Mouse (Mus musculus) monocyte, adult 5-6 weeks (primary cell): ENCODE results near the gene Gm4969. TPM values are rescaled to one million over a fixed set of nuclear protein-coding genes. Genes with fewer than 3 reads are reported as not detected.

Experiments
- ATAC-seq: fragments of 153-309, 156-312 bp; replicated peaks from 2 replicates; pipeline ENCODE4 v1.8.0; 2017; ENCODE audit warnings: mild to moderate bottlenecking; ENCODE audit not compliant: low TSS enrichment, insufficient number of reproducible peaks, severe bottlenecking, poor library complexity, low FRiP score
- total RNA-seq: library from RNA; stranded (forward); fragments of 200-1000, 200-491, 200-594 nt; gene quantifications from 3 replicates; pipeline ENCODE4 v1.2.3, GENCODE M21; 2017

The Gm4969 gene
- total RNA-seq, 1 experiment from 2014 or later: not detected

DNA sequence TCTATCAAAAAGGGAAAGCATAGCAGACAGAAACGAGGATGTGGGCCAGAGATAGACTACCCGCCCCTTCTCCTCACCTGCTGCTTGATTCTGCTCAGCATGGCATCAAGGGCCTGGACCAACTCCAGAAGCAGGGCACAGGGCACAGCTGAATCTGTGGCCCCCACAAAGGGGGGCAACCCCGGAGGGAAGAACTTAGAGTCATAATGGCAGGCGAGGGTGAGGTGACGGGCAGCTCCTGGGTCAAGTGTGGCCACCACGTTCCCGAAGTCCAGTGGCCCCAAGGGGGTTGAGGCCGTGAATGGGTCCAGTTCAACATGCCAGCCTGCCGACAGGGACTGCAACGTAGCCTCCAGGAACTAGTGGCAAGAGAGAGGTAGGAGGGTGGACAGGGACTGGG lies 28.6 kb upstream of the Gm4969 start:
- no peak for ATAC-seq

DNA sequence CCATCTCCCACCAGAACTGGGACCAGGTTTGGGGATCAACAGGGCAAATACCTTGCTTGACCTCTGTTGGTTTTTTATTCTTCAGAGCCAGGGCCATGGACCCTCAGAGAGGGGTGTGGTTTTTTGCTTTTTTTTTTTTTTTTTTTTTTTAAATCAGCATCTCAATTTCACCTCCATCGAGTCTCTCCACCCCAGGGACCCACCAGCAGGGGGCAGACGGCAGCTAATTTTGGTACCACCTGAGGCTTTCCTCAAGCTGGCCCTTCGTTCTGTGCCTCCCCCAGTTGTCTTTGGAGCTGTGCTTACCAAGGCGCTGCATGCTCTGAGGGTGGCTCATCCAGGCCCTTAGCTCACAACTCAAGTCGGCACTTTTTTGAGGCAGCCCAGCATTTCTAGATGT lies 19.2 kb upstream of the Gm4969 start:
- no peak for ATAC-seq

DNA sequence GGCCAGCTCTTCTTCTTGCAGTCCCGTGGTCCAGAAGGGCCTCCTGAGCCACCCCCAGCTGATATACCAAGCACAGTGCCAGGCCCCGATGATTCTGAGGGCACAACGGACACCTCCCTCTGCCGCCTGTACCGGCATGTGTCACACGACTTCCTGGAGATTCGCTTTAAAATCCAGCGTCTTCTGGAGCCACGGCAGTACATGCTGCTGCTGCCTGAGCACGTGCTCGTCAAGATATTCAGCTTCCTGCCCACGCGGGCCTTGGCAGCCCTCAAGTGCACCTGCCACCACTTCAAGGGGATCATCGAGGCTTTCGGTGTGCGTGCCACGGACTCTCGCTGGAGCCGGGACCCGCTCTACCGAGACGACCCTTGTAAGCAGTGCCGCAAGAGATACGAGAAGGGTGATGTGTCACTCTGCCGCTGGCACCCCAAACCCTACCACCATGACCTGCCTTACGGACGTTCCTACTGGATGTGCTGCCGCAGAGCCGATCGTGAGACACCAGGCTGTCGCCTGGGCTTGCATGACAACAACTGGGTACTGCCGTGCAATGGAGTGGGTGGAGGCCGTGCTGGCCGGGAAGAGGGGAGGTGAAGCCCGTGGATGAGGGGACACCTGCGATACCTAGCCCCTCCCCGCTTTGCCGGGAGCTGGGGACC lies 18.6 kb upstream of the Gm4969 start:
- no peak for ATAC-seq

DNA sequence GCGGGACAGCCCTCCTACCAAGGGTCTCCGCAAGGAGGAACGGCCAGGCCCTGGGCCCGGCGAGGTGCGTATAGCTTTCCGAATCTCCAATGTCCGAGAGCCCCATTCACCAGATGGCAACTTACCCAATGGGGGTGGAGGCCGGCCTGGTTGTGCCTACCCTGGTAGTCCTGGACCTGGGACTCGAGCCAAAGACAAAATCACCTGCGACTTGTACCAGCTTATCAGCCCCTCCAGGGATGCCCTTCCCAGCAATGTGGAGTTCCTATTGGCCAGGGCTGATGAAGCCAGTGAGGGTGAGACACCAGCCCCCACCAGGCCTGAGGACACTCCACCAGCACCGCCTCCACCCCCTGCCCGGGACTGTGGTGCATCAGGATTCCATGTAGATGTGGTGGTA lies 18.0 kb upstream of the Gm4969 start:
- no peak for ATAC-seq

DNA sequence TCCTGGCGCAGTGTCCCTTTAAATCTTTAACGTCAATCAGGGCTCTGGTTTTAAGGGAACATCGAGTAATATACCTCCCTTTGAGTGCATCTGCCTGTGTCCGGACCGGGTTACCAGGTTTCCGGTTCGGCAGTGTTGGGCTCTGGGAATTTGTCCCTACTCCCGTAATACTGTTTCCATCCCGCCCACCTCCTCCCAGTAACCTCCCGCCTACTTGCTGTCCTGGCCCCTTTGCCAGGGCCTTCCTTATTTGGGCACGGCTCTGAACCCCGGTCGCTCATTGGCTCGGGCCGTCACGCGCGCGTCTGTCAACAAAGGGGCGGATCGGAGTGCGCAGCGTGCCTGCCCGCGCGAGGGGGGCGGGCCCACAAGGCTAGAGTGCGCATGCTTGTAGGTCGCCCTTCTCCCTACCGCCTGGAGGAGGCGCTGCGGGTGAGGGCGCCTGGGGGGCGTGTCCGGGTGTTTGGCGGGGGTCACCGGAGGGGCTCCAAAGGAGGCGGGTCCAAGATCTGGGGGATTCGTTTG lies 13.2 kb upstream of the Gm4969 start:
- peak; percentile 92 for ATAC-seq

DNA sequence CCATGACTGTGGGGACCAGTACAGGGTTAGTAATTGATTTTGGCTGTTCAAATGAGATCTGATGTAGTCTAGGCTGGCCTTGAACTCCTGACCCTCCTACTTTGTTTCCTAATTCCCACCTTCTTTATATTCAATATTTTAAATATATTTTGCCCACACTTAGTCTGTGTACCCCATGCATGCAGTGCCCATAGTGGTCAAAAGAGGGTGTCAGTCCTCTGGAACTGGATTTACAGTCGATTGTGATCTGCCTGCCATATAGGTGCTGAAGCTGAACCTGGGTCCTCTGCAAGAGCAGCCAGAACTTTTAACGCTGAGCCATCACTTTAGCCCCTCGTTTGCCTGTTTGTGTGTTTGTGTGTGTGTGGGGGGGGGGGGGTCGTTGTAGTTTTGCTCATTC lies 12.5 kb upstream of the Gm4969 start:
- no peak for ATAC-seq

DNA sequence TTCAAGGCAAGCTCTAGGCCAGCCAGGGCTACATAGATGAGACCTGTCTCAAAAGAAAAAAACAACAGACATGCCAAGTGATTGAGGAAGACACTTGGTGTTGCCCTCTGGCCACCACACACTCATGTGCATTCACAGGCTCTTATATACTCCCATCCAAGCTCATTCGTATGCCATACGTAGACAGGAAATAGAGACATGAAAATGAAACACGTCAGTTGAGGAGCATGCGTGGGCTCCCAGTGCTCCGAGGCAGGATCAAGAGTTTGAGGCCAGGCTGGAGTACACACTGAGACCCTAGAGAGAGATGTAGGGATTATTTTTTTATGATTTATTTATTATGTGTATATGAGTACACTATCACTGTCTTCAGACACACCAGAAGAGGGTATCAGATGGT lies 11.2 kb upstream of the Gm4969 start:
- no peak for ATAC-seq

DNA sequence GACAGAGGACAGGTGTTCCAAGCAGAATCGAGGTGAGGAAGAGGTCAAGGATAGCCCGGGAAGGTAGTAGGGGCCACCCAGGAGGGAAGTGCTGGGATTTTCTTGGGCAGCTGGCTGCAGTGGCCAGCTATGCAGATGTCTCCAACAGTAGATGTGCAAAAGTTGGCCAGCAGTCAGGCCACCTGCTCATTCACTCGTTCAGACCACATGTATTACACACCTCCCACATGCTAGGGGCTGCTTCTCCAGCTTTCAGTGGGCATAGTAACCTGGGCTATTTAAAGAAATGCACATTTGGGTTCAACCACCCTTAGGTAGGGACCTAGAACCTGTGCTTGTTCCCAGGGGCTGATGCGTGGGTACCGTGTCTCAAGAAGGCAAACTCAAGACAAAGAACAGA lies 9.6 kb upstream of the Gm4969 start:
- ATAC-seq: no peak

DNA sequence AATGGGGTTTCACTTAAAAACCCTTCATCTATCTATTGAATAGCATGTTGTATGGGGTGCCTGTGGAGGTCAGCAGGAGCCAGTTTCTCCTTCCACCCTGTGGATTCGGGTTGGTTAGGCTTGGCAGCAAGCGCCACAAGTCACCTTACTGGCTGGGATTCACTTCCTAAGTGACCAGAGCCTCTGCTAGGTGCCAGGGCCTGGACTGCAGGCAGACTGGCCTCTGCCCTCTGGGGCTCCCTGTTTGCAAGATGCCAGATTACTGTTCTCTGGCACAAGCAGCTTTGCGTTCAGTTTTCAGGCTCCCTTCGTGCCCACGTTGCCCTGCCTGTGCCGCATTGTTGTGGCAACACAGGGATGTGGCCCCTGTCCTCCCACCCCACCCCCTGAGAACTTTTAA lies 6.5 kb upstream of the Gm4969 start:
- ATAC-seq: no peak

DNA sequence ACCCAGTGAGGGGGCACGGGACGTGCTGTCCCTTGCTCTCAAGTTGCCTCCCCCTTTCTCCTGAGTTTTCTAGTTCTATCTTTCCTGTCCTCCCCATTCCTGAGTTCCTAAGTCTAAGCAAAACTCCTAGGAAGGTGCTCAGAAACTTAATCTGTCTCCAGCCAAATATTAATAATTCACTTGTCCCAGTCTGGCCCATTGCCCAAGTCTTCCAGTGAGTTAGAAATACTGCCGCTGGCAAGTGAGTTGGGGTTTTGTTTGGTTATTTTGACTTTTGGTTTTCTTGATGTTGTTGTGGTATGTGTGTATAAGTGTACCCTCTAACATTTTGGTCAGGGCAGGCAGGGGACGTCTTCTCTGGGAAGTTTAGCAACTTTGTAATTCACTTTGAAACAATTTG lies 3.5 kb upstream of the Gm4969 start:
- no peak for ATAC-seq

DNA sequence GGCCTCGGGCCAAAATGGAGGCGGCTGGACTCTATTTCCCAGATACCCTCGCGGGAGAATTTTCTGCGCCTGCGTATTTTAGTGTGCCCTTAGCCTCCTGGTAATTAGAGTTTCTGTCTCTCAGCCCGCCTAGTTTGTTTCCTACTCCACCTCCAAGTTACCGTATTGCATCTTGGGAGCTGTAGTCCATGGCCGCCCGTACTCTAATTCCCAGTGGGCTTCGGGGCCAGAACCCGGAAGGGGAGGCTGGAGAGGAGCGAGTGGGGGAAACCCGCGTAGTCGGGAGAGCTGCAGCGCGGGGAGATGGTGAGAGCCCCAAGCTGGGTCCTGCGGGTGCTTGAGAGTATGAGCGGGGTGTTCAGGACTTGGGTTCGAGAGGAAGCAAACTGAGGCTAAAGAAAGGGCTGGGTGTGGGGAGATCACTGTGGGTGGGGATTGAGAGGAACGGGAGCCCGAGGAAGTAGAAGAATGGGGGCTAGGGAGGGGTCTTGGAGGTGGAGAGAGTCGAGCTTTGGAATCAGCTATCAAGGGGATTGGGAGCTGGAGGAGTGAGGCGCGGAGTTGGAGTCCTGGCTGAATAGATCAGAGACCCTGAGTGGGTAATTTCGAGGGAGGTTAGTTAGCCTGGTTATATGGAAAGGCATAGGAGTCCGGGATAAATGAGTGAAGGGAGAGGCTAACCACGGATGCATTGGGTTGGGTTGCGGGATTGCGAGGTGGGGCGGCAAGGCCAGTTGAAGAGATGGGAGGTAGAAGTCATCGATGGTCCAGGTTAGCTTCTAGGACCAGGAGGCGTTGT lies 1.7 kb upstream of the Gm4969 start, which contains the start of gene Fbxo46:
TSS of gene Fbxo46 (plus strand) at position 229 of the 799 bp plus-strand sequence.
- peak; percentile 100 for ATAC-seq

DNA sequence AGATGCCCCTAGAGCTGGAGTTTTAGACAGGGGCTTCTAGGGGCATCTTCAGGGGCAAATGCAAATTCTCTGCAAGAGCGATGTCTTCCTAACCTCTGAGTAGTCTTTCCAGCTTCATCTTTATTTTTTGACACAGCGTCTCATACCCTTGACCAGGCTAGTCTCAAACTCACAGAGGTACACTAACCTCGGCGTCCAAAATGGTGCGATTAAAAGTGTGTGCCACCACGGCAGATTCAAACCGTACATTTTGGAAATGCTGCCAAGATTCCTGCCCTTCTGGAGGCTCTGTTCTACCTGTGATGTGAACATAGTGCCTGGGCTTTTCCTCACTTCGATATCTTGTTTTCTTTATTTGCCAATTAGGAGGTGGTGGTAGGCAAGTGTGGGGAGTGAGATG lies 915 bp upstream of the Gm4969 start:
- ATAC-seq: no peak

DNA sequence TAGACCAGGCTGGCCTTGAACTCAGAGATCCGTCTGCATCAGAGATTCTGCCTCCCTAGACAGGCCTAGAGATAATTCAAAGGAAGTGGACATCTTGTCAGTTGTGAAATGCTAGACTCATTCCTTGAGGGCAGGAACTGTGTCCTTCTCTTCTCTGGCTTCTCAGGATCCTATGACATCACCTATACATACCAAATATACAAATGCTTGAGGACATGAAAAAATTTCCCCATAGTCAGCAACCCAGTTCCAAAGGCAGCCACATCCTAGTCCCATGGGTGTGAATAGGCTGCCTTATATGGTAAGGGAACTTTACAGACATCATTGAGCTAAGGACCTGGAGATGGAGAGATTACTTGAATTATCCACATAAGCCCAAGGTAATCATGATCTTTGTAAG lies 8.6 kb downstream of the Gm4969 start:
- ATAC-seq: no peak

DNA sequence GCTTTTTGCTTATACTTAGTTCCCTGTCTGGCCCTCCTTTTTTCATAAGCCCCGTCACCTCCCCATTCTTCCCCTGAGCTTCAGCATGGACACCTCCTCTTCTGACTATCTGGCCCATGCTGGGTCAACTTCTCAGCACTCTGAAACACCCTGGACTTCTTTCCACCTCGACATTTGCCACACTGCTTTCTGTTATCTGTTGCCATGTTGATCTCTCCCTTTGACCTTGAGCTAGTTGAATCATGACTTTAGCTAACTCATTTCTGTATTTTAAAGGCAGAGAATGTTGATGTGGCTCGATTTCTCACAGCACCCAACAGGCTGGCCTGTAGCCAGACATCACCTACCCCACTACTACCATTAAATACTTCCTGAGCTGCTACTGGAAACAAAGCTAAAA lies 10.7 kb downstream of the Gm4969 start:
- ATAC-seq: no peak

DNA sequence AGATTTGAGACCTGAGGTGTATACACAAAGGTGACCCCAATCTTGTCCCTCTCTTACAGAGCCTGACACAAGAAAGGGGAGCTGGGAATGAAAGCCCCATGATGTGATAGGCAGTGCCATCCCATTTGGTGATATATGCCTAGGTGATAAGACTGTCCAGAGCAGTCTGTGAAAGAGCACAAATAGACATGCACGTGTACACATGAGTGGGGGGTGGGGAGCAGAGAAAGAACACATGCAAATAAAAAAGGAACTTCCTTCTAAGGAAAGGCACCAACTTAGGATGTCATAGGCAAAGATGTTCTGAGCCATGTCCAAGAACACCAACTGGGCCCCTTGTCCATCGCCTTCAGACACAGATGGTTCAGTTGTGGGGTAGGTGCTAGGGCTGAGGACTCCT lies 13.7 kb downstream of the Gm4969 start:
- ATAC-seq: no peak

DNA sequence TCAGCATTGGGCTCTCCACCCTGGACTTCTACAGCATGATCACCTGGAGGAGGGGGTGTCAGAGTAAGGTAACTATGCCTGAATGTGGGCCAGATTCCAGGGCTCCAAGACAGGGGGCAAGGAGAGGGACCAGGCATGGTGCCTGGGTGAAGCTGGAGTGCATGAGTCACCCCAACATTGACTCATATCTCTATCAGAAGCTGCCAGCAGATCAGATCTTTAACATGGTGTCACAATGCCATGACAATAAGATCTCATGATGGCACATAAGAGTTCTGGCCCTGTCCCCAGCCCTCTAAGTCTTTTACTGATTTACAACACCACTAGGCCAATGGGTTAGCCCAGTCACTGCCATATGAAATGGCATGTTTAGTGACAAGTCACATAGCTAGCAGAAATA lies 14.4 kb downstream of the Gm4969 start:
- no peak for ATAC-seq

DNA sequence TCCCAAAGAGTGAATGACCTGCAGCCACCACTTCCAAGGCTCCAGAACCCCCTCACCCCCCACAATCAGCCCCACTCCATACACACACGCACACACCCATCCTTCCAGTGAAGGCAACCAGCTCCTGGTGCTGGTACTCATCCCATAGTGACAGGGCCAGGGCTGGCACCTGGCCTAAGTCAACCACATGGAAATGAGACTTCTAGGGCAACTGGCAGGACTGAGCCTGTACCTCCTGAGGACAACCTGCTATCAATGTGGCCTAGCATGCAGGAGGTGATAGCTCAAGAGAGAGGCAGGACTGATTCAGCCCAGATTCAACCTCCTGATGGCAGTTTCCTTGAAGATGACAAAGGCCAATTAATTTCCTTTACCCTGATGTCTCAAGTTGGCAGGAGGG lies 17.9 kb downstream of the Gm4969 start:
- ATAC-seq: no peak

DNA sequence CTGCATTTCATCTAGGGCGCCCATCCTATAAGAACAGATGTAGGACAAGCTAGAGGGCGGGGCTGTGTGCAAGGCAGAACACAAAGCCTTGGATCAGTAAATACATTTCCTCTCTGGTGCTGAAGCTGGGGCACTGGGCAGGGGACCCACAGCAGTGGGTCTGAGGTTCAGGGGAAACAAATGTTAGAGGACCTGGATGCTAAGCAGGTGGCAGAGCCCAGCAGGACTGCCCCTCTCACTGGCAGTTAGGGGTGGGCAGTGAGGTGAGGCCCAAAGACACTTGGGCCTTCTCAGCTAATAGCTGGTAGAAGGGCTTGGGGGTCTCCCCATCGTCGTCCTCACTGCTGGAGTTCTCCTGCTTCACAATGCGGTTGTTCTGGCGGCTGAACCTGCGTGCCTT lies 19.4 kb downstream of the Gm4969 start:
- no peak for ATAC-seq

DNA sequence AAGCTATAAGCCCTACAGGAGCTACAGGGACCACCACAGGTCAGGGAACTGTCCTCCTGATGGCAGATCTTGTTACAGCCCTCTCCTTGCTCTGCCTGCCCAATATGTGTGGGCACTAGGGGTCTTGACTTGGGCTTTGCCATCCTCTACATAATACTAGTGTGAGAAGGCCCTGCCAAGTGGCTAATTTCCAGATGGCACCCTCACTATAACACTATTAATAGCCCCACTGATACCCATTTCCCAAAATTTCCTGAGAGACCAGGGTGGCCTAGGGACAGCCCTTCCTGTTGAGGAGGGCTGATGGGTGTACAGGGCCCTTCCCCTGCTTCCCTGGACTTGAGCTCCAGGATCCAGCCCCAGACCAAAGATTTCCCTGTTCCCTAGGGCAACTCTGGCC lies 20.3 kb downstream of the Gm4969 start:
- no peak for ATAC-seq

DNA sequence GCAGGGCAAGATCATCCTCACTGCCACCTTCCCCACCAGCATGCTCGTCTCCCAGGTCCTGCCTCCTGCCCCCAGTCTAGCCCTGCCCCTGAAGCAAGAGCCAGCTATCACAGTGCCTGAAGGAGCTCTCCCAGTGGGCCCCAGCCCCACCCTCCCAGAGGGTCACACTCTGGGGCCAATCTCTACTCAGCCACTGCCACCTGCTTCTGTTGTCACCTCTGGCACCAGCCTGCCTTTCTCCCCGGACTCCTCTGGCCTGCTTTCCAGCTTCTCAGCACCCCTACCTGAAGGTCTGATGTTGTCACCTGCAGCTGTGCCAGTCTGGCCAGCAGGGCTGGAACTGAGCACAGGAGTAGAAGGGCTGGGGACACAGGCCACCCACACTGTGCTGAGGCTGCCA lies 21.0 kb downstream of the Gm4969 start:
- ATAC-seq: no peak
